Mouse (Mus musculus) spleen, adult 18-20 months (tissue): ENCODE data around the gene Limd1.

ENCODE experiments used
- DNase-seq, 2 experiments: peaks; one replicate each; pipeline ENCODE4 v3.0.0; 2022; ENCODE audit warnings: mixed read lengths in 2 of 2

The Limd1 gene

GRCm38 (mm10) chr9:123484830-123485229 lies 6.3 kb downstream of the Limd1 start:
- DNase-seq, result no peak

- no peak for DNase-seq
Measured at GRCm38 (mm10) chr9:123485561-123485960, 7.1 kb downstream of the Limd1 start.

GRCm38 (mm10) chr9:123486635-123487034 lies 8.1 kb downstream of the Limd1 start:
- DNase-seq, result no peak

- no peak for DNase-seq
Measured at GRCm38 (mm10) chr9:123489073-123489472, 10.6 kb downstream of the Limd1 start.

- no peak for DNase-seq
Measured at GRCm38 (mm10) chr9:123489727-123490343, 11.3 kb downstream of the Limd1 start.

- DNase-seq, result no peak
Measured at GRCm38 (mm10) chr9:123490930-123491329, 12.4 kb downstream of the Limd1 start.

GRCm38 (mm10) chr9:123491917-123492585 lies 13.5 kb downstream of the Limd1 start:
- no peak for DNase-seq

GRCm38 (mm10) chr9:123496665-123497064 lies 18.2 kb downstream of the Limd1 start:
- no peak for DNase-seq

- no peak for DNase-seq
Measured at GRCm38 (mm10) chr9:123497906-123498305, 19.4 kb downstream of the Limd1 start.

GRCm38 (mm10) chr9:123500480-123500879 lies 22.0 kb downstream of the Limd1 start:
- DNase-seq, result no peak

- no peak for DNase-seq
Measured at GRCm38 (mm10) chr9:123503171-123503834, 24.8 kb downstream of the Limd1 start.

GRCm38 (mm10) chr9:123504325-123504724 lies 25.8 kb downstream of the Limd1 start:
- peak; percentile 31 to 46 for DNase-seq

- DNase-seq, result no peak
Measured at GRCm38 (mm10) chr9:123505598-123505997, 27.1 kb downstream of the Limd1 start.

GRCm38 (mm10) chr9:123506270-123507146 lies 28.0 kb downstream of the Limd1 start:
- DNase-seq, result no peak

- DNase-seq, result no peak
Measured at GRCm38 (mm10) chr9:123507380-123507779, 28.9 kb downstream of the Limd1 start.

GRCm38 (mm10) chr9:123508986-123509385 lies 30.5 kb downstream of the Limd1 start:
- DNase-seq, result no peak

GRCm38 (mm10) chr9:123509638-123510604 lies 31.4 kb downstream of the Limd1 start:
- peak in 1 of 2 experiments; percentile 37 for DNase-seq

GRCm38 (mm10) chr9:123510926-123511325 lies 32.4 kb downstream of the Limd1 start:
- no peak for DNase-seq

GRCm38 (mm10) chr9:123512482-123512881 lies 34.0 kb downstream of the Limd1 start:
- no peak for DNase-seq

GRCm38 (mm10) chr9:123515087-123515486 lies 36.6 kb downstream of the Limd1 start:
- DNase-seq, result no peak

- DNase-seq, result no peak
Measured at GRCm38 (mm10) chr9:123516641-123517385, 38.3 kb downstream of the Limd1 start.
